Mouse (Mus musculus): ENCODE measurements around the gene Rdh19.

The Rdh19 gene

GRCm38 (mm10) chr10:127881041-127881440 is 31.3 kb downstream of the Rdh19 start:
- DNase-seq = no peak

- DNase-seq = peak; percentile 73 to 87
Observed at GRCm38 (mm10) chr10:127886551-127886950, 36.8 kb downstream of the Rdh19 start.

- peak; percentile 62 to 82 for DNase-seq
Observed at GRCm38 (mm10) chr10:127886971-127887370, 37.2 kb downstream of the Rdh19 start.

- no peak for DNase-seq
Observed at GRCm38 (mm10) chr10:127888605-127889004, 38.9 kb downstream of the Rdh19 start, which contains the start of gene Rdh7. Gene Rdh7, minus strand, starts transcription at chr10:127888817.

- DNase-seq = no peak
Observed at GRCm38 (mm10) chr10:127891481-127891880, 41.8 kb downstream of the Rdh19 start.

- peak; percentile 78 to 85 for DNase-seq
Observed at GRCm38 (mm10) chr10:127893163-127894022, 43.7 kb downstream of the Rdh19 start.

GRCm38 (mm10) chr10:127896705-127897104 is 47.0 kb downstream of the Rdh19 start:
- no peak for DNase-seq

- DNase-seq = no peak
Observed at GRCm38 (mm10) chr10:127897506-127897905, 47.8 kb downstream of the Rdh19 start.

GRCm38 (mm10) chr10:127898218-127898617 is 48.5 kb downstream of the Rdh19 start, which contains the start of gene Sdr9c7:
Gene Sdr9c7, plus strand, starts transcription at chr10:127898518.
- no peak for DNase-seq

GRCm38 (mm10) chr10:127899783-127900182 is 50.1 kb downstream of the Rdh19 start:
- peak; percentile 33 to 68 for DNase-seq

- no peak for DNase-seq
Observed at GRCm38 (mm10) chr10:127901751-127902150, 52.0 kb downstream of the Rdh19 start.

GRCm38 (mm10) chr10:127903116-127903515 is 53.4 kb downstream of the Rdh19 start:
- DNase-seq = no peak

GRCm38 (mm10) chr10:127904718-127905446 is 55.2 kb downstream of the Rdh19 start:
- peak; percentile 42 to 69 for DNase-seq

- DNase-seq = no peak
Observed at GRCm38 (mm10) chr10:127906138-127906537, 56.4 kb downstream of the Rdh19 start.

GRCm38 (mm10) chr10:127907386-127907951 is 57.7 kb downstream of the Rdh19 start:
- DNase-seq = no peak
